Mouse (Mus musculus) adrenal gland, postnatal 4 days (tissue): ENCODE results near the gene Rhbdl1. TPM values are rescaled to one million over a fixed set of nuclear protein-coding genes. Genes with fewer than 3 reads are reported as not detected.
"Not testable (repeated sequence)": the region's sequence is repeated elsewhere in the genome, so short reads cannot be mapped to it uniquely, and the experiment has no call there.

Source experiments
- DNase-seq, 2 experiments: peaks; one replicate each; pipeline ENCODE4 v3.0.0; 2021 to 2022; ENCODE audit warnings: low spot score in 2 of 2, mixed read lengths in 2 of 2
- total RNA-seq, 2 experiments: library from RNA; stranded (reverse); gene quantifications; 2 replicates each; pipeline ENCODE4 v1.2.3; 2021

The Rhbdl1 gene
- total RNA-seq, 2 experiments from 2014 or later = 19.3 to 21.4 TPM

GRCm38 (mm10) chr17:25828223-25828594 is 8.9 kb downstream of the Rhbdl1 start:
- DNase-seq = no peak

GRCm38 (mm10) chr17:25827546-25828222 is 9.4 kb downstream of the Rhbdl1 start:
- no peak for DNase-seq

- DNase-seq = no peak
Observed at GRCm38 (mm10) chr17:25827011-25827410, 10.1 kb downstream of the Rhbdl1 start.

GRCm38 (mm10) chr17:25825984-25826570 is 11.0 kb downstream of the Rhbdl1 start:
- DNase-seq = no peak

GRCm38 (mm10) chr17:25825311-25825710 is 11.8 kb downstream of the Rhbdl1 start:
- no peak for DNase-seq

GRCm38 (mm10) chr17:25824362-25825142 is 12.5 kb downstream of the Rhbdl1 start:
- no peak for DNase-seq

GRCm38 (mm10) chr17:25823452-25823851 is 13.6 kb downstream of the Rhbdl1 start, which contains the start of gene Wdr24:
TSS of gene Wdr24 (plus strand) at chr17:25823627.
- peak in 1 of 2 experiments; percentile 64 for DNase-seq

- DNase-seq = no peak
Observed at GRCm38 (mm10) chr17:25818851-25819780, 18.0 kb downstream of the Rhbdl1 start.

- DNase-seq = no peak
Observed at GRCm38 (mm10) chr17:25817662-25818061, 19.4 kb downstream of the Rhbdl1 start.

GRCm38 (mm10) chr17:25813471-25813870 is 23.6 kb downstream of the Rhbdl1 start:
- peak; percentile 78 to 84 for DNase-seq

- no peak for DNase-seq
Observed at GRCm38 (mm10) chr17:25810890-25811289, 26.2 kb downstream of the Rhbdl1 start.

- no peak for DNase-seq
Observed at GRCm38 (mm10) chr17:25809606-25810340, 27.3 kb downstream of the Rhbdl1 start.

GRCm38 (mm10) chr17:25808789-25809605 is 28.1 kb downstream of the Rhbdl1 start, which contains the start of gene Fbxl16:
TSS of gene Fbxl16 (plus strand) at chr17:25809085.
- peak in 1 of 2 experiments; percentile 55 for DNase-seq

- no peak for DNase-seq
Observed at GRCm38 (mm10) chr17:25808028-25808427, 29.1 kb downstream of the Rhbdl1 start.

- not testable (repeated sequence) for DNase-seq
Observed at GRCm38 (mm10) chr17:25807452-25807851, 29.6 kb downstream of the Rhbdl1 start.

- DNase-seq = no peak
Observed at GRCm38 (mm10) chr17:25806507-25806906, 30.6 kb downstream of the Rhbdl1 start.

- peak; percentile 49 to 54 for DNase-seq
Observed at GRCm38 (mm10) chr17:25802825-25803517, 34.1 kb downstream of the Rhbdl1 start.

GRCm38 (mm10) chr17:25801029-25801428 is 36.1 kb downstream of the Rhbdl1 start:
- no peak for DNase-seq

- DNase-seq = peak; percentile 73 to 80
Observed at GRCm38 (mm10) chr17:25796951-25797369, 40.1 kb downstream of the Rhbdl1 start, which contains the start of gene Metrn. TSS of gene Metrn (minus strand) at chr17:25797136.
